Mouse (Mus musculus) cerebellum, adult 2 months (tissue): ENCODE data around the gene D430041D05Rik. TPM values are rescaled to one million over a fixed set of nuclear protein-coding genes. Genes with fewer than 3 reads are reported as not detected.

Experiments
- DNase-seq, 2 experiments: peaks; one replicate each; pipeline ENCODE4 v3.0.0; 2021
- H3K27ac ChIP-seq: fragments of 200-500 bp; 2 replicates; pipeline ENCODE4 v1.5.1; 2012; ENCODE audit warnings: low read length, control low read depth, inconsistent platforms; ENCODE audit not compliant: insufficient read depth
- H3K27me3 ChIP-seq: fragments of 200-500 bp; 2 replicates; pipeline ENCODE4 v1.6.1; 2012; ENCODE audit warnings: inconsistent platforms, mild to moderate bottlenecking, low read length, moderate library complexity; ENCODE audit not compliant: control insufficient read depth, insufficient read depth
- H3K4me1 ChIP-seq: fragments of 200-500 bp; 2 replicates; pipeline ENCODE4 v1.6.1; 2011; ENCODE audit warnings: low read length; ENCODE audit not compliant: control insufficient read depth, insufficient read depth
- H3K4me3 ChIP-seq: fragments of 200-500 bp; replicated peaks from 2 replicates; pipeline ENCODE3; 2011; ENCODE audit warnings: mild to moderate bottlenecking, low read depth, low read length, control low read depth; ENCODE audit not compliant: insufficient read depth
- CTCF ChIP-seq: fragments of 200-500 bp; IDR thresholded peaks from 2 replicates; pipeline ENCODE4 v1.5.1; 2011; ENCODE audit warnings: low read depth, mild to moderate bottlenecking, control low read depth, low read length, moderate library complexity, borderline replicate concordance; ENCODE audit not compliant: insufficient read depth
- POLR2A ChIP-seq: fragments of 200-500 bp; IDR thresholded peaks from 2 replicates; pipeline ENCODE4 v1.6.1; 2011; ENCODE audit warnings: low read length, control low read depth, borderline replicate concordance; ENCODE audit not compliant: insufficient read depth
- WGBS: fragments of 180-500 bp; shearing (Covaris S2); methylation state at CpG from one replicate; pipeline ENCODE4 v1.1.7; 2018; 5-methylcytosine and 5-hydroxymethylcytosine counted together
- polyA plus RNA-seq: library from polyadenylated mRNA; depleted of rRNA; stranded (reverse); fragments of >200 nt; gene quantifications from 2 replicates; pipeline ENCODE4 v1.2.3, GENCODE M21; 2012

D430041D05Rik gene
- polyA plus RNA-seq, 1 experiment, result 33.5 TPM

GRCm38 (mm10) chr2:104168186-104168896, 242.5 kb downstream of the D430041D05Rik start:
- Histone ChIP-seq H3K27me3 (no peaks in the 10 kb centered on the region), H3K4me1 (peaks cover 3% of the 10 kb centered on the region), H3K4me3 (no peak overlapping the region), H3K27ac (no peak overlapping the region)
- WGBS, result 75% methylated on average over 17 of the region's 17 CpGs
- TF ChIP-seq CTCF, result no peak
- TF ChIP-seq POLR2A, result no peak
- no peak for DNase-seq

- no peaks in the 10 kb centered on the region; the same call in 1 of the 2 replicates for H3K4me1 ChIP-seq
- no peak overlapping the region for H3K27ac ChIP-seq
Measured at GRCm38 (mm10) chr2:104167765-104168164, 243.0 kb downstream of the D430041D05Rik start.

GRCm38 (mm10) chr2:104165631-104166030, 245.2 kb downstream of the D430041D05Rik start:
- TF ChIP-seq CTCF (no peak), POLR2A (no peak)
- Histone ChIP-seq H3K27me3 (no peaks in the 10 kb centered on the region), H3K4me3 (no peak overlapping the region), H3K4me1 (no peaks in the 10 kb centered on the region), H3K27ac (no peak overlapping the region)
- WGBS, result 90% methylated on average over 2 of the region's 2 CpGs
- DNase-seq, result no peak

More at GRCm38 (mm10) chr2:104167765-104168164, 243.0 kb downstream of the D430041D05Rik start:
- WGBS, result 91% methylated on average over 23 of the region's 23 CpGs
- no peak overlapping the region for H3K4me3 ChIP-seq
- DNase-seq, result no peak
- TF ChIP-seq POLR2A (no peak), CTCF (no peak)
- H3K27me3 ChIP-seq, result no peaks in the 10 kb centered on the region

GRCm38 (mm10) chr2:104163978-104164487, 246.8 kb downstream of the D430041D05Rik start:
- 98% methylated on average over 4 of the region's 4 CpGs for WGBS
- Histone ChIP-seq H3K4me1 (no peaks in the 10 kb centered on the region), H3K27me3 (no peaks in the 10 kb centered on the region), H3K27ac (no peak overlapping the region), H3K4me3 (no peak overlapping the region)
- TF ChIP-seq CTCF (no peak), POLR2A (no peak)
- DNase-seq, result no peak

- WGBS, result 77% methylated on average over 7 of the region's 7 CpGs
- H3K27ac ChIP-seq, result no peak overlapping the region
- H3K4me3 ChIP-seq, result no peak overlapping the region
- no peaks in the 10 kb centered on the region for H3K4me1 ChIP-seq
- TF ChIP-seq CTCF (no peak), POLR2A (no peak)
- H3K27me3 ChIP-seq, result no peaks in the 10 kb centered on the region
- DNase-seq, result no peak
Measured at GRCm38 (mm10) chr2:104163418-104163817, 247.4 kb downstream of the D430041D05Rik start.

- no peak for DNase-seq
- H3K27me3 ChIP-seq, result no peaks in the 10 kb centered on the region
- WGBS, result 63% methylated on average over 4 of the region's 4 CpGs
- H3K27ac ChIP-seq, result no peak overlapping the region
- H3K4me3 ChIP-seq, result no peak overlapping the region
- TF ChIP-seq CTCF (no peak), POLR2A (no peak)
- peaks cover 29% of the 10 kb centered on the region for H3K4me1 ChIP-seq
Measured at GRCm38 (mm10) chr2:104157831-104158230, 253.0 kb downstream of the D430041D05Rik start.

- Histone ChIP-seq H3K4me3 (no peak overlapping the region), H3K27ac (peak overlapping the region; percentile 64), H3K27me3 (no peaks in the 10 kb centered on the region), H3K4me1 (peaks cover 40% of the 10 kb centered on the region)
- peak in 1 of 2 experiments; percentile 69 for DNase-seq
- TF ChIP-seq CTCF (no peak), POLR2A (no peak)
- WGBS, result 12% methylated on average over 3 of the region's 3 CpGs
Measured at GRCm38 (mm10) chr2:104153876-104154275, 256.9 kb downstream of the D430041D05Rik start.

- no peaks in the 10 kb centered on the region for H3K27me3 ChIP-seq
- no peak for TF ChIP-seq CTCF
- no peak for TF ChIP-seq POLR2A
- peak; percentile 85 to 92 for DNase-seq
- peaks cover 45% of the 10 kb centered on the region for H3K4me1 ChIP-seq
- no peak overlapping the region for H3K4me3 ChIP-seq
- WGBS, result 5% methylated on average over 4 of the region's 4 CpGs
- H3K27ac ChIP-seq, result peak overlapping the region; percentile 64
Measured at GRCm38 (mm10) chr2:104153345-104153744, 257.5 kb downstream of the D430041D05Rik start.
